Mouse (Mus musculus): Measurements from ENCODE around the gene Myo16.

Gene Myo16

GRCm38 (mm10) chr8:10625262-10625661, 471.6 kb downstream of the Myo16 start:
- no peak for DNase-seq (ENCODE audit: low spot score)

GRCm38 (mm10) chr8:10628725-10629124, 475.0 kb downstream of the Myo16 start:
- DNase-seq (ENCODE audit: low spot score) = no peak

DNA sequence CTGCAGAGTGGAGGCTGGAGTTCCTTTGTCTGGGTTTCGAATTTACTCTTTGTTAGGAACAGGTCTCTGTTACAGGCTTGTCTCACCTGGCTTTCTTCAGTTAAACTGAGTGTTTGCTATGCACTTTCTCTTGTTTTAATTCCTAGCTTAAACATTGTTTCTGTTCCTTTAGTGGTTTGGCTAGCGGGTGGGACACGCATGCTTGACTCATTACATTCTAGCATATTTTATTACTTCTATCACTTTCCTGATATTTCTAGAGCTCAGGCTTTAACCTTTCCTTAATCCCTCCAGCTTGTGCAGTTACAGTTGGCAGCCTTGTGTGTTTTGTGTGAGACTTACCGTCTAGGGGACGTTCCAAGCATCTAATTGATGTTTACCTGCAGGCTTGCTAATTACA, 476.2 kb downstream of the Myo16 start:
- no peak for DNase-seq (ENCODE audit: low spot score)

DNA sequence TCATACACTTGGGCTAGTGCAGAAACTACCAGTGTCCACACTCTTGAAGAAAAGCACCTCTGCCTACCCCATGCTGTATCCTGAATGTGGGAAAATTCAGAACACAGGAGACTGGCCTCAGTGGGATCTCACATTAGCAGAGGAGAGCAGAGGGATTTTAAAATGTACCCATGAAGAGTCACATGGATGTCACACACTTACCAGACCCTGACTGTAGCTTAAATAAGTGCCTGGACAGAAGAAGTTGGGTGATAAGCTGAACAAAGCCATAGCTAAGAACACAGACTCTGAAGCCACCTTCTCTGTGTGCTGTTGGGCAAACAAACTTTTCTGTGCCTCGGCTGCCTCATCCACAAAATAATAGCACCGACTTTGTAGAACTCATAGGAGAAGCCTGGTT, 477.3 kb downstream of the Myo16 start:
- DNase-seq (ENCODE audit: low spot score) = no peak

DNA sequence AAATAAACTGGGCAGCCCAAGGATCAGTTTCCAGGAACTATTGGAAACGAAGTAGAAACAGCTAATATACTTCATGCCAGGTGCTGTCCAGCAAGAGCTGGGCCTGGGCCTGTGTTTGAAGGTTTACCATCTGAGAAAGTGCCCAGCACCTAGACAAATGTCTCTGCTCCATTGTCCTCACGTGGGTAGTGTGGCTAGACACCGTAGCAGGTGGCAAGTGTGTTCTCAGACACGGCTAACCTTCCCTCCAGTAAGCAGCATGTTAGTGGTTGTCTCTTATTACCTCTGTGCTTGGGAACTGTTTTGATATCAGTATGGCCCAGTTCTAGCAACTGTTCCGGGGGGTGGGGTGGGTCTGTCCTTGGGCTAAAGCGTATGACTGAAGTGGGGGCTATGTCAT, 478.9 kb downstream of the Myo16 start:
- no peak for DNase-seq (ENCODE audit: low spot score)

- DNase-seq (ENCODE audit: low spot score) = no peak
These were observed 479.8 kb downstream of the Myo16 start for GRCm38 (mm10) chr8:10633360-10634140.

DNA sequence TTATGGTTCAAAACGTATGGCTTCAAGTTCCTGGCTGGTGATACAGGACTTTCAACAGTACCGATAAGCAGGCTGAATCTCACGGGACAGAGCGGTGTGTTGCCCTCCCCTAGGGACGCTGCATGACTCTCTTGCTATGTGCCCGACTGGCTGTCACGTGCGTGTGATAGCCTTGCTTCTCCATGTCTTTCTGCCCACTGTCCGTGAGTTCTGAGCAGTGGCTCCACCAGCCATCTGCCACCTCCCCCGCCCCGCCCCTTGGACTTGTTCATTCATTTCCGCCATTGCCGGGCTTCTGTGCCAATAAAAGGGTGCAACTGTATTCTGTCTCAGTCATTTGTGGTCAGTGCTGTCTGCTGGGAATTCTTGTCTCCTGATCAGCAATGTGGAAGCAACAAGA, 480.7 kb downstream of the Myo16 start:
- DNase-seq (ENCODE audit: low spot score) = no peak

DNA sequence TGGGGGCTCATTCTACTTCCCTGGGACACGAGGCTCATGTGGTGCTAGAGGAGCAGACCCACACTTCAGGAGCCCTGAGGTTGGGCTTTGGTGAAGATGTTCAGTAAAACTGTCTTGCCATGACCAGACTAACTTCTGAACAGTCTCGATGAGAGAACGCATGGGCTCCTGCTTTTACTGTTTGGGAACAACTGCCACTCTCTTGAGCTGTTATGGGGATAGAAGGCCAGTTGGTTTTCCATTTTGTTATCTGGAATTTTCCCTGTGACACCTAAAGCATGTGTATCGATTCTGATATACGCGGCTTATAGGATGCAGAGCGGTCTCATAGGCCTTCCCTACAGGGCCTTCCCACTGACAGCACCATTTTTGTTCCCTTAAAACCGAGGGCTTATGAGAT, 485.2 kb downstream of the Myo16 start:
- DNase-seq (ENCODE audit: low spot score) = no peak

DNA sequence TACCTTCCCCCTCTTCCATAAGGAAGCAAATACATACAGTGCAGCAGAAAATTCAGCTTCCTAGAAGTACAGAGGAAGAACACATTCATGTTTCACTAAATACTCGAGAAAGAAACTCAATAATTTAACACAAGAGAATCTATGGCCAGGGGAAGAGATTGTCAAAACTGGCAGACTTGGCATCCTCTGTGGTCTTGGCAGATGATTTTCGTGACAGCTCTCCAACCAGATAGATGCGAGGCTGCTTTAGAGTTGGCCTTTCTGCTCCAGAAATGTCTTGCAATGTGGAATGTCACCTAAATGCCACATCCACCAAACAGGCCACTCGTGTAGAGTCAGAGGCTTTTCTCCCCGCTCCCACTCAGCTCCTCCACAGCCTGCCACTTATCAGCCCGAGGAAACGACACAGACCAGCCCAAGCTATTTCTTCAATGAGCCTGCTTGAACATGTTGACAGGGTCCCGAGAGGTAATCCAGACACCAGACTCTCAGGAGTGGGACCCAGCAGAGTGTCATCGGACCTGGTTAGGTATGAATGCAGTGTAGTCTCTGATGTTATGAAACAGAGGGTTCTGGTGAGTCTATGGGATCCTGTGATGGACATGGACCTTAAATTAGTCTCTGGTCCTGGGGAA, 486.6 kb downstream of the Myo16 start:
- DNase-seq (ENCODE audit: low spot score) = no peak

GRCm38 (mm10) chr8:10640859-10641258, 487.1 kb downstream of the Myo16 start:
- no peak for DNase-seq (ENCODE audit: low spot score)

GRCm38 (mm10) chr8:10641343-10641742, 487.6 kb downstream of the Myo16 start:
- no peak for DNase-seq (ENCODE audit: low spot score)

- no peak for DNase-seq (ENCODE audit: low spot score)
These were observed 489.5 kb downstream of the Myo16 start for GRCm38 (mm10) chr8:10643244-10643643.

DNA sequence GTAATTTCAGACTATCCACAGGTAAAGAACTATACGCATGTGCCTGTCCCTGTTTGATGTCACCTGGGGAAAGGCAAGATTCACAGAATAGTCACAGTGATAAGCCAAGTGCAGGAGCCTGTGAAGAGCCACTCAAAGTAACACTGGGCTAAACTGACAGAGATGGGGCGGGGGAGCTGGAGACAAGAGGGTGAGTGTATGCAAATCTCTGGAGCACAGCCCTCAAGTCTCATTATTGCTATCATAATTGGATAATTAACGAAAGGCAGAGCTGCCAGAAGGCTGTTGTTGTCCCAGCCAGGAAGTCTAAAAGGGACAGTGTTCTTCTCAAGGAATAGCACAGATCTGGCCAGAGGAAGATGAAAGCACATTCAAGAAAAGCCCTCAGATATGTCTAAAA, 490.8 kb downstream of the Myo16 start:
- DNase-seq (ENCODE audit: low spot score) = no peak

DNA sequence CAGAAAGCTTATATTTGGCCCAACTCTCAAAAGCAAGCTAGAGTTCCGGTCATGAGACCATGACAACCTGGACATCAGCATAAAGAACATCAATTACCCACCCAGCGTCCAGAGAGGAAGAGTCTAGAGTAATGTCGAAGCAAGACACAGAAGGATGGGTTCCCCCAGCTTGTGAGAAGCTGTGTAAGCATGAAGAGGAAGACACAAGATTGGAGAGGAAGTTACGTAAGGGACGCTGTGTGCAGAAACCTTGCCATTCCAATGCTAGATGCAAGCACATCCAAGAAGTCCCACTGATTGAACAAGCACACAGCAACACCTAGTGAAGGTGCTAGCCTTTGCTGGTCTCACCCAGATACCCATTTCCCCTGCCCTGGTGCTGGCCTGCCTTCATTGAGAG, 492.0 kb downstream of the Myo16 start:
- DNase-seq (ENCODE audit: low spot score) = no peak

GRCm38 (mm10) chr8:10646485-10646884, 492.8 kb downstream of the Myo16 start:
- DNase-seq (ENCODE audit: low spot score) = no peak

- DNase-seq (ENCODE audit: low spot score) = no peak
These were observed 498.0 kb downstream of the Myo16 start for GRCm38 (mm10) chr8:10651546-10652315.

DNA sequence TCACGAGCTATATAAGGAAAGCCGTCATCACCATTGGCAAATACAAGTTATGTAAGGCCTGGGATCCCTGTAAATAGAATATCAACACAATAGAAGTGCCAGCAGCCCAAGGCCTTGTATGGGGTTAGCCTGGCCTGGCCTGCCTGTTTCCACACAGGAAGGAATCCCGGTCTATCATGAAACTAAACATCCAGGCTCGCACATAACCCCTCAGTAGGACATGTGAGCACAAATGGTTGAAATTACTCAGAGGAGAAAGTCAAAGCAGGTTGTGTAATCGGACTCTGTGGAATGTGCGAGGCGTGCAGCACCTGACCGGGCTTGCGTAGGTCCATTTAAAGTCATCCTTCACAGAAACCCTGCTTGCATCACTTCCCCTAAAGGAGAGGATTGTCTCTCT, 499.6 kb downstream of the Myo16 start:
- DNase-seq (ENCODE audit: low spot score) = no peak

DNA sequence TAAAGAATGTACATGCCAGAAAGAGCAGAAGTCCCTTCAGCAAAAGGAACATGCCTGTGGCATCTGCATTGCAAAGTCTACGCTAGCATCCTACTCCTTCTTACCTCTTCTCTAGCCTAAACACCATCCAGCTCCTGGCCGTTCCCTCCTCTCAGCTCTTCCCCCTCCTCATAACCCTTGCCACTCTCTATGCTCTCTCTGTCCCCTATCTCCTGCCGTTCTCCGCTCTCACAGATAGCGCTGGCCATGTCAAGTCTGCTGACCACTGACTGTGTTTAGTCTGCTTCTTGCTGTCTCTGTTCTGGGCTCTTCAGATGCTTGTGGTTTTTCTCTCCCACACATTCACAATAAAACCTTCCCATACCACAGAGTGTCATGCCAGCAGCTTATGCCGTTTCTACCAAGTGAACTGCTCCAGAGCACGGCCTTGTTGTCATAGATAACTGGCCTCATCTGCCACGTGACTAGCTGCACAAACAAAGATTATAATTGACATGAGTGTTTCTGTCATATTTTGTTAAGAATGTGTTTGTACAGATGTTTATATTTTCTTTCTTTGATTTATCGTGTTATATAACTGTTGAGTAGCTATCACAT, 501.3 kb downstream of the Myo16 start:
- no peak for DNase-seq (ENCODE audit: low spot score)

- no peak for DNase-seq (ENCODE audit: low spot score)
These were observed 510.2 kb downstream of the Myo16 start for GRCm38 (mm10) chr8:10663770-10664470.

GRCm38 (mm10) chr8:10664861-10665543, 511.3 kb downstream of the Myo16 start:
- DNase-seq (ENCODE audit: low spot score) = no peak

- DNase-seq (ENCODE audit: low spot score) = no peak
These were observed 512.1 kb downstream of the Myo16 start for GRCm38 (mm10) chr8:10665821-10666283.

Data from left cerebral cortex, adult 11 months (tissue).